Mouse (Mus musculus): Measurements from ENCODE around the gene Spin2-ps6. TPM values are rescaled to one million over a fixed set of nuclear protein-coding genes. Genes with fewer than 3 reads are reported as not detected.

Gene Spin2-ps6
- not detected for polyA plus RNA-seq (2015; fragmentation: Illumina TruSeq; extraction: RNeasy Lipid Tissue Mini Kit (QIAGEN cat#74804); ENCODE audit: insufficient read depth, low read depth, low replicate concordance)

GRCm38 (mm10) chrX:33234569-33234968 is at the start of gene Spin2-ps6:
Gene Spin2-ps6, plus strand, starts transcription at chrX:33234869.

Other genes starting within 250 kb of the Spin2-ps6 start
- gene Btbd35f12, start 78.5 kb downstream of the Spin2-ps6 start, polyA plus RNA-seq (2015; fragmentation: Illumina TruSeq; extraction: RNeasy Lipid Tissue Mini Kit (QIAGEN cat#74804); ENCODE audit: insufficient read depth, low read depth, low replicate concordance), result not detected

Measured in pancreas, adult 10 weeks (tissue).